Mouse (Mus musculus) midbrain, embryonic 11.5 days (tissue): ENCODE data around the gene Tbx5. TPM values are rescaled to one million over a fixed set of nuclear protein-coding genes. Genes with fewer than 3 reads are reported as not detected.

ENCODE experiments used
- ATAC-seq: fragments of 200-750 bp; cut with Nextera tagmentation; 2 replicates; pipeline ENCODE4 v1.8.0; 2017; ENCODE audit warnings: moderate TSS enrichment, moderate library complexity; ENCODE audit not compliant: low FRiP score
- DNase-seq: peaks from one replicate; pipeline ENCODE4 v3.0.0; 2015; ENCODE audit warnings: low spot score; ENCODE audit errors: missing footprints
- H3K27ac ChIP-seq: fragments of 300-500 bp; sonication (generic); 2 replicates; pipeline ENCODE4 v1.5.1; 2014; ENCODE audit warnings: low read depth, low read length
- H3K27me3 ChIP-seq: fragments of 300-500 bp; sonication (generic); 2 replicates; pipeline ENCODE4 v1.6.1; 2014; ENCODE audit warnings: mild to moderate bottlenecking, low read length, moderate library complexity, mixed read lengths; ENCODE audit not compliant: control insufficient read depth, insufficient read depth
- H3K36me3 ChIP-seq: fragments of 300-500 bp; sonication (generic); 2 replicates; pipeline ENCODE4 v1.6.1; 2014; ENCODE audit warnings: mild to moderate bottlenecking, low read length, moderate library complexity, mixed read lengths; ENCODE audit not compliant: control insufficient read depth, insufficient read depth
- H3K4me1 ChIP-seq: fragments of 300-500 bp; sonication (generic); 2 replicates; pipeline ENCODE4 v1.6.1; 2014; ENCODE audit warnings: low read length; ENCODE audit not compliant: control insufficient read depth, insufficient read depth
- H3K4me2 ChIP-seq: fragments of 300-500 bp; sonication (generic); 2 replicates; pipeline ENCODE4 v1.6.1; 2014; ENCODE audit warnings: mild to moderate bottlenecking, moderate library complexity
- H3K4me3 ChIP-seq: fragments of 300-500 bp; sonication (generic); 2 replicates; pipeline ENCODE4 v1.5.1; 2014; ENCODE audit warnings: low read depth, low read length
- H3K9ac ChIP-seq: fragments of 300-500 bp; sonication (generic); 2 replicates; pipeline ENCODE4 v1.6.1; 2014; ENCODE audit warnings: low read length
- H3K9me3 ChIP-seq: fragments of 300-500 bp; sonication (generic); 2 replicates; pipeline ENCODE4 v1.6.1; 2016; ENCODE audit warnings: low read length; ENCODE audit not compliant: control insufficient read depth
- WGBS: fragments of 180-500 bp; shearing (Covaris S2); extraction: QIAGEN DNeasy Blood & Tissue Kit; methylation state at CpG from one replicate; pipeline ENCODE4 v1.1.7; 2014; 5-methylcytosine and 5-hydroxymethylcytosine counted together
- polyA plus RNA-seq: library from polyadenylated mRNA; unstranded; fragments of >200 nt; fragmentation: Nextera tagmentation; extraction: Ambion mirVana; gene quantifications from 2 replicates; pipeline ENCODE4 v1.2.1, GENCODE M21; 2014

Gene Tbx5
- polyA plus RNA-seq, 1 experiment from 2014 or later = not detected

- peak overlapping the region; percentile 10; the same call in 1 of the 2 replicates for H3K4me3 ChIP-seq
Observed at GRCm38 (mm10) chr5:119844994-119845393, 12.5 kb downstream of the Tbx5 start.

GRCm38 (mm10) chr5:119857052-119857451, 24.6 kb downstream of the Tbx5 start:
- H3K4me3 ChIP-seq = no peak overlapping the region
- no peaks in the 10 kb centered on the region for H3K36me3 ChIP-seq
- DNase-seq (peak; percentile 71), ATAC-seq (no peak)
- no peak overlapping the region for H3K27ac ChIP-seq
- H3K27me3 ChIP-seq = 0 out of 2 replicates have a peak, but pooled peaks cover 2% of the 10 kb centered on the region
- WGBS = 76% methylated on average over 4 of the region's 4 CpGs
- H3K4me1 ChIP-seq = no peaks in the 10 kb centered on the region
- H3K4me2 ChIP-seq = no peak overlapping the region
- no peaks in the 10 kb centered on the region for H3K9me3 ChIP-seq
- H3K9ac ChIP-seq = no peak overlapping the region

More at GRCm38 (mm10) chr5:119844994-119845393, 12.5 kb downstream of the Tbx5 start:
- Histone ChIP-seq H3K9me3 (no peaks in the 10 kb centered on the region), H3K27me3 (peaks cover 59% of the 10 kb centered on the region), H3K9ac (no peak overlapping the region; the same call in 1 of the 2 replicates), H3K27ac (no peak overlapping the region), H3K4me1 (peaks cover 9% of the 10 kb centered on the region), H3K36me3 (no peaks in the 10 kb centered on the region), H3K4me2 (peak overlapping the region; percentile 31)
- WGBS = under 1% methylated on average over 21 of the region's 21 CpGs
- ATAC-seq (peak; percentile 82), DNase-seq (peak; percentile 96)

GRCm38 (mm10) chr5:119861301-119861700, 28.8 kb downstream of the Tbx5 start:
- WGBS = 81% methylated on average over 5 of the region's 5 CpGs
- Histone ChIP-seq H3K27ac (no peak overlapping the region), H3K4me2 (no peak overlapping the region), H3K4me1 (no peaks in the 10 kb centered on the region), H3K4me3 (no peak overlapping the region), H3K9ac (no peak overlapping the region), H3K27me3 (no peaks in the 10 kb centered on the region), H3K36me3 (no peaks in the 10 kb centered on the region), H3K9me3 (no peaks in the 10 kb centered on the region)
- DNase-seq = no peak
- no peak for ATAC-seq

- no peaks in the 10 kb centered on the region; the same call in 1 of the 2 replicates for H3K27me3 ChIP-seq
- H3K4me1 ChIP-seq = no peaks in the 10 kb centered on the region
- ATAC-seq (no peak), DNase-seq (peak; percentile 41)
- H3K4me3 ChIP-seq = no peak overlapping the region
- 91% methylated on average over 5 of the region's 5 CpGs for WGBS
- H3K4me2 ChIP-seq = no peak overlapping the region
- H3K9ac ChIP-seq = no peak overlapping the region
- no peak overlapping the region for H3K27ac ChIP-seq
- no peaks in the 10 kb centered on the region for H3K9me3 ChIP-seq
- no peaks in the 10 kb centered on the region for H3K36me3 ChIP-seq
Observed at GRCm38 (mm10) chr5:119862431-119862830, 30.0 kb downstream of the Tbx5 start.

- H3K27ac ChIP-seq = no peak overlapping the region
- H3K36me3 ChIP-seq = no peaks in the 10 kb centered on the region
- H3K4me2 ChIP-seq = peak overlapping the region; percentile 38
- H3K9me3 ChIP-seq = no peaks in the 10 kb centered on the region
- H3K27me3 ChIP-seq = no peaks in the 10 kb centered on the region; the same call in 1 of the 2 replicates
- ATAC-seq (no peak), DNase-seq (peak; percentile 92)
- peak overlapping the region; percentile 46 for H3K9ac ChIP-seq
- H3K4me1 ChIP-seq = no peaks in the 10 kb centered on the region
- 26% methylated on average over 31 of the region's 31 CpGs for WGBS
- H3K4me3 ChIP-seq = peak overlapping the region; percentile 21
Observed at GRCm38 (mm10) chr5:119866277-119867235, 34.1 kb downstream of the Tbx5 start.

- 89% methylated on average over 6 of the region's 6 CpGs for WGBS
- Histone ChIP-seq H3K36me3 (no peaks in the 10 kb centered on the region), H3K9me3 (no peaks in the 10 kb centered on the region), H3K4me1 (no peaks in the 10 kb centered on the region), H3K4me2 (no peak overlapping the region), H3K4me3 (no peak overlapping the region), H3K27ac (no peak overlapping the region), H3K9ac (no peak overlapping the region), H3K27me3 (no peaks in the 10 kb centered on the region; the same call in 1 of the 2 replicates)
- DNase-seq = peak; percentile 59
- no peak for ATAC-seq
Observed at GRCm38 (mm10) chr5:119867986-119868385, 35.5 kb downstream of the Tbx5 start.

GRCm38 (mm10) chr5:119875421-119875820, 43.0 kb downstream of the Tbx5 start:
- Histone ChIP-seq H3K9me3 (no peaks in the 10 kb centered on the region), H3K27me3 (no peaks in the 10 kb centered on the region), H3K27ac (no peak overlapping the region), H3K4me2 (no peak overlapping the region), H3K4me3 (no peak overlapping the region), H3K36me3 (no peaks in the 10 kb centered on the region), H3K4me1 (no peaks in the 10 kb centered on the region), H3K9ac (no peak overlapping the region)
- WGBS = 55% methylated on average over 2 of the region's 2 CpGs
- no peak for ATAC-seq
- no peak for DNase-seq

- no peak for DNase-seq
- Histone ChIP-seq H3K27me3 (no peaks in the 10 kb centered on the region), H3K9me3 (no peaks in the 10 kb centered on the region), H3K4me1 (no peaks in the 10 kb centered on the region), H3K27ac (no peak overlapping the region), H3K36me3 (no peaks in the 10 kb centered on the region), H3K4me3 (no peak overlapping the region), H3K9ac (no peak overlapping the region), H3K4me2 (no peak overlapping the region)
- ATAC-seq = no peak
- 78% methylated on average over 6 of the region's 6 CpGs for WGBS
Observed at GRCm38 (mm10) chr5:119877185-119877584, 44.7 kb downstream of the Tbx5 start.

- ATAC-seq = no peak
- 85% methylated on average over 6 of the region's 8 CpGs for WGBS
Observed at GRCm38 (mm10) chr5:119885595-119885994, 53.1 kb downstream of the Tbx5 start.

More at GRCm38 (mm10) chr5:119885595-119885994, 53.1 kb downstream of the Tbx5 start:
- no peak overlapping the region for H3K4me2 ChIP-seq
- H3K4me3 ChIP-seq = no peak overlapping the region
- no peak for DNase-seq
- no peak overlapping the region for H3K9ac ChIP-seq
- no peaks in the 10 kb centered on the region for H3K36me3 ChIP-seq
- no peaks in the 10 kb centered on the region for H3K9me3 ChIP-seq
- H3K4me1 ChIP-seq = no peaks in the 10 kb centered on the region
- no peak overlapping the region for H3K27ac ChIP-seq
- no peaks in the 10 kb centered on the region for H3K27me3 ChIP-seq
